Mouse (Mus musculus) ZHBTc4 (cell line): ENCODE data around the gene Syf2.

ENCODE experiments used
- DNase-seq: peaks from one replicate; pipeline ENCODE4 v3.0.0-alpha.2; 2011; ENCODE audit warnings: low read depth, low spot score

Gene Syf2

DNA sequence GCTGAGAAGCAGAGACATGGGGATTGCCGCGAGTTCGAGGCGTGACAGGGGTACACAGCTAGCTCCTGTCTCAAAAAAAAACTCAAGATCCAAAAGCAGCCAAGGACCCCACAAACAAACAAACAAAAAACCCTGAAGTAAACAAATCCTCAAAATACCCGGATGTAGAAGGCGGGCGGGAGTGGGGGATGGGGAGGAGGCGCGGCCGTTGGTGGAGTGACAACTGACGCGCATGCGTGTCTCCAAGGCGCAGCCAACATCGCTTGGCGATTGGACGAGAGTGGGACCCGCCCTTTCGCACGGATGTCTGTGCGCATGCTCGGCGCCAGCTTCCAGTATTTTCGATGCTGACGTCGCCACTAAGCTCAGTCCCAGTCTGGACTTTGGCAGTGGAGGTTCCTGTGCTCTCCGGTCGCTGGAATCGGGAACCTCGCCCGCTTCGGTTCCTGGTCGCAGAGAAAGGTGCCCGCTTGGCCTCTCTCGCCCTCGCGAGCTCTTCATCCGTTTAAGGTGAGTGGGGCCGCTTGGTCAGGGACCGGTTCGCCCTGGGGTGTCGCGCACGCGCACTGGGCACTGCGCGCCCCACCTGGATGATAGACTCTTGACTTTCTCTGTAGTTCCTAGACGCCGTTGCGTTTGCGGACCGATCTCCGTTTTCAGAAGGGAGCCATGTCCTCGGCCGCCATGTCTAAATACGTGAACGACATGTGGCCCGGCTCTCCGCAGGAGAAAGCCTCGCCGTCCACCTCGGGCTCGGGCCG, 7.3 kb upstream of the Syf2 start, which contains the start of gene Rsrp1:
TSS of gene Rsrp1 (plus strand) at position 335 of the 761 bp plus-strand sequence.
- peak; percentile 99 for DNase-seq

DNA sequence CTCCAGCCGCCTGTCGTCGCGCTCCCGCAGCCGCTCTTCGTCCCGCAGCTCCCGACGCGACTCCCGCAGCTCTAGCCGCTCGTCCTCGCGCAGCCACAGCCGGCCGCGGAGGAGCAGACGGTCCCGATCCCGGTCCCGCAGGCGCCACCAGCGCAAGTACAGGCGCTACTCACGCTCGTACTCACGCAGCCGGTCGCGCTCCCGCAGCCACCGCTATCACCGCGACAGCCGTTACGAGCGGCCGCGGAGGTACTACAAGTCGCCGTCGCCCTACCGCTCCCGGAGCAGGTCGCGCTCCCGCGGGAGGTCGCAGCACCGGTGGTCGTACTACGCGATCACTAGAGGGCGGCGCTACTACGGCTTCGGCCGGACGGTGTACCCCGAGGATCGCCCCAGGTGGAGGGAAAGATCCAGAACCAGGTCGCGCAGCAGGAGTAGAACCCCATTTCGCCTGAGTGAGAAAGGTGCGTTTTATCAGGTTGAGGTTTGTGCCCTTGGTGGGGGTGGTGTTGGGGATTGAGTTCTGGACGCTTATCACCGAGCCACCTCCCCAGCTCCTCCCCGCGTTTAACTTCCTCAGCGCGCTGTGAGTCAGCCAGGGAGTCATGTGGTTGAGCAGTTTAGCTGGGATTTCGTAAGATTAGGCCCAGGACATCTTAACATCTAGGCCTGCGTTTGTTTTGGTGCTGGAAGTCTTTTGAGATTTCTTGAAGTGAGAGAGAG, 6.5 kb upstream of the Syf2 start:
- peak; percentile 78 for DNase-seq

DNA sequence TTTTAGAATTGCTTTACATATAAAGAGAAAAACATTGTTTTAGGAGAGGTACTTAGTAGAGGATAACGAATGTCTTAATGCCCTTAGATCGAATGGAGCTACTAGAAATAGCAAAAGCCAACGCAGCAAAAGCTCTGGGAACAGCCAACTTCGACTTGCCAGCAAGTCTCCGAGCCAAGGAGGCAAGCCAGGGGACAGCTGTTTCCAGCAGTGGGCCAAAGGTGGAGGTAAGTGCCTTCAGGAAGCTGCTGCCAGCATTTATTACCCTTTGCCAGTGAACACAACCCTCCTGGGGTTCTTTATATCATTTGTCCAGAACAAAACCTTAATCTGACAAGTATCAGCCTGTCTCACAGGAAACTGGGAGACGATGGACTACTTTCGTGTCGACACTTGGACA, 5.5 kb upstream of the Syf2 start:
- no peak for DNase-seq

DNA sequence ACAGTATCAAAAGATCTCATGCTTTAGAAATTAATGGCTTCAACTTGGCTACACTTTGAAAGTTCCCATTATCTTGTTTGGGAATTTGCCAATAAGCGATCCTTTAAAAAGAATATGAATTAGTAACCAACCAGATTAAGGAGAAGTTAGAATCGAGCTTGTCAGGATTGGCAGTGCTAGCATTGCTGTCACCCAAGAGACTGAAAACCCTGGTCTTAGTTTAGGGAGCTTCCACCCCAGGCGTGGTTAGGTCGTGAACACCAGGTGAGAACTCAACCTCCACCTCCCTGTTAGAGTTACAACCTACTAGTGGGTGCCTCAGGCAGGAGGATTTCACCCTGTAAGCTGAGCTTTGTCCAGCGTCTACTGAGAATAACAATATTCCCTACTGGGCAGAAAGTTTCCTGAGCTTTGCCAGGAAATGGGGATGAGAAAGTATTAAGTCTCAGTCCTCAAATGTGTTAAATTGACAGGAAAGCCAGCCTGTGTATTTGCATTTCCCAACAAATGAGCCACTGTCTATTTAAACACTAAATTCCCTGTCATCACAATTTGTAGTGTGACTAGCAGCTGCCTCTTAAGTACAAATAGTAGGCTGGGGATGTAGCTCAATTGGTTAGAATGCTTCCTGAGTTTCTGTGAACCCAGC, 2.8 kb upstream of the Syf2 start:
- DNase-seq = peak; percentile 31

DNA sequence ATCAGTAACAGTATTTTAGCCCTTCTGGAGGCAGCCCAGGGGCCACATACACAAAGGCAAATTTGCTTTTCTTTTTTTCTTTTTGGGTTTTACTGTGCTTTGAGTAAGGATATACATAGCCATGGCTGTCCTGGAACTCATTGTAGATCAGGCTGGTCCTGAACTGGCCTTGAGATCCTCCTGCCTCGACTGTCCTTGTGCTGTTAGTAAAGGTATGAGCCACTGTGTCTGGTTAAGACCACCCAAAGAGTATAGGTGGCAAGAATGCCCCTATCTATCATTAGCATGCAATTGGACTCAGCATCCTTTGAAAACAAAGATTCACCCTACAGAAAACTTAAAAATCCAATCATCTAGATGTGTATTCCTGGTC, 2.2 kb upstream of the Syf2 start:
- DNase-seq = no peak

DNA sequence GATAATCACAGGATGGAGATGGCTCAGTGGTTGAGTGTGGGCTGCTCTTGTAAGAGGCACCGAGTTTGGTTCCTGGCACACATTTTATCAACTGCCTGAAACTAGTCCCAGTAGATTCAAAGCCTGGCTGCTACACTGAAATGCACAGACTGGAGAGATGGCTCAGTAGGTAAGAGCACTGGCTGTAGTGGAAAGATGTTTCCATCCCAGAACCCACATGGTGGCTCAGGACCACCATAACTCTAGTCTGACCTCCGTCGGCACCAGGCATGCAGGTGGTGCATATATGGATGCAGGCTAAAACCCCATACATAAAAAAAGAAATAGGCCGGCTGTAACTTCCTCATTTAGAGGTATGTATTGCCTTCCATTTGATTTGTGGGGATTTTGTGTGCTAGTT, 1.2 kb upstream of the Syf2 start:
- no peak for DNase-seq

DNA sequence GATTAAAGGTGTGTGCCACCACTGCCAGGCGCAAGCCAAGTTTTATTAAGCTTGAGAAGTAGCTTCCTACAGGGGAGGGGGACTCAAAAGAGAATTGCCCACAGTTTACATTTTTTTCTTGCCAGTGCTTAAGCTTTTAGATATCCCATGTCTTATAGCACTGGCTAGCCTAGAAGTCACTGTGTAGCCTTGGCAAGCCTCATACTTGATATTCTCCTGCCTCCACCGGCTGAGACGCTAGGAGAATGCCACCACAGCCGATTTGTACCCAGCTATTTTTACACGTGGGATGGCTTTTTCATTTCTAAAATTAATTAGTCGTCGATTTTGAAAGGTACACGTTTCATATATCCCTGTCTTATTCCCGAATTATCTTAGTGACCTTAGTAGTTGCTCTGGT, 508 bp upstream of the Syf2 start:
- DNase-seq = no peak

DNA sequence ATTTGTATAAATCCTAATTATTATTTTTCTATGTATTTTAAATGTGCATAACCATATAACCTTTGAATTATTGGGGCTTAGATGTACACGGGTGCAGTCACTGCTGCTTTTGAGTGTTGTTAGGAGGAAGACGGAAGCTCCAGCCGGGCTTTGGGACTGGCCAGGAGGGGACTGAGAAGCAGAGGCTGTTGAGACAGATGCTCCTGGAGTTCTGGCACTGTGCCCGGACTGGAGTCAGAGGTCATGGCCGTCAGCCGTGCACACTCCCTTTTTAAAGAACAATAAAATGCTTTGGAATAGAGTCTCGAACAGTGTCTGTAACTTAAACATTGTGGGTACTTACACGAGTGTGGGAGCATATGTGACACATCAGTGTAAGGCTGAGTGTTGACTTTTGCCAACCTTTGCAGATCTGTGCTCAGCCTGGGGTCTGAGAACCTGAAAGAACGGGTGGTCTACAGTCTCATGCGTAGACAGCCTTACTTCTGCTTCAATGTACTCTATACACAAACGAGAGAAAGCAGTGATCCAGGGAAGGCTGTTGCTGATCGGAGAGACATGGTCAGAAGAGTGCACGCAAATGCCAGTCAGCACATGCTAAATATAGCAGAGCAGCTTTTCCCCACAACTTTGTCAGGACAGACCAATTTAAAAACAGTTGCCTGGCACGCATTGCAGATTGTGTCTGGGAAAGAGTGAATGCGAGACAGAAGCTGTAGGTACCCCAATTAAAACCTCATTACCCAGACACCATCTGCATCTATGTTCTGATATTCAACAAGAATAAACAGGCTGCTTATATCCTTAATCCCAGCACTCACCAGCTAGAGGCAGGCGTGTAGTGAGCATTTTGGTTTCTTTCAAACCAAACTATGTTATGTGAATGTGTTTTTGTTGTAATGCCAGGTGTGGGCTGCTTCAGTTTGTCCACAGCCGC, 6.8 kb downstream of the Syf2 start:
- DNase-seq = no peak

DNA sequence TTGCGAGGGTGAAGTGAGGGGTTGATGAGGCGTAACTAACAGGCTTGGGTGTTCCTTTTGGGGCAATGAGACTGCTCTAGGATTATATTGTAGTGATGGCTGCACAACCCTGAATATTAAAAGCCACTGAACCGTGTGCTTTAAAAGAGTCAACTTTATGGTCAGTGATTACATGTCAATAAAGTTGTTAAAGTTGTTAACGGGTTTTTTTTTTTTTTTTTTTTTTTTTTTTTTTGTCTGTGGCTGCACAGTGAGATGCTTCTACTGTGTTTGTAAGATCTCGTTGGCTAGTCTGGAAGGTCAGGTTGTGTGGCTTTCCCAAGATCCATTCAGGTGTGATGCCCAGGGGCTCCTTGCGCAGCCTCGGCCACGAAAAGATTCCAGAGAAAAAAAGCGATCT, 9.2 kb downstream of the Syf2 start:
- DNase-seq = no peak

DNA sequence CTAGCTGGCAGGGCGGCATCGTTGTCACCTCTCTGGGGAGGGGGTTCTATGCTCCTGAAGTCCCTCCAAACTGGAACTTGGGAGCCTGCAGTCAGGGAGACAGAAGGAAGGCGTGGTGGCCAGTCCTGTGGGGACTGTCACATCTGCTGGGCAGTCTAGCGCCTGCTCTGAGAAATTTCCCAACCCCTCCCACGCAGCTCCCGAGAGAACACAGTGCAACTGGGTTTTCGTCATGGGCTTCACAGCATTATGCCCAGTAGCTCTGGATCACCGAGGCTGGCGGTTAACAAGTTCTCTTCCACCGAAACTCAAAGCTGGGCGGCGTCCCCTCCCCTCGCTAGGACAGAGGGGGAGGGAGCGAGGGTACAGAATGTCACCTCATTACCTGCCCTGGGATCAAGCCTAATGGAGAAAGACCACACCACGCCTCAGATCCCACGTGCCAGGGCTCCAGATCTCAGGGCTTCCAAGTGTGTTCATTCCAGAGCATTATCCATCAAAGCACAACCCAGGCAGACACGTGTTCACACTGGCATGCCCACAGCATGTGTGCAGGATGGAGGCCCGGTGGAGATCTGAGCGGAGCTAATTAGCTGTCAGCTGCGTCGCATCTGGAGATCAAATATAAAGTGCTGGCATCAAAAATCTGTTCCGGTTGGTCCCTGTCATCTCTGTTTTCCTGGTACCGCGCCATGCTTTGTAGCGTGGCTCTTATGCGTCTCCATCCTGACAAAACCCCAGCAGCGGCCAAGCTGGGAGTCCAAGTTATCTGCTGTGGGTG, 13.2 kb downstream of the Syf2 start:
- no peak for DNase-seq

DNA sequence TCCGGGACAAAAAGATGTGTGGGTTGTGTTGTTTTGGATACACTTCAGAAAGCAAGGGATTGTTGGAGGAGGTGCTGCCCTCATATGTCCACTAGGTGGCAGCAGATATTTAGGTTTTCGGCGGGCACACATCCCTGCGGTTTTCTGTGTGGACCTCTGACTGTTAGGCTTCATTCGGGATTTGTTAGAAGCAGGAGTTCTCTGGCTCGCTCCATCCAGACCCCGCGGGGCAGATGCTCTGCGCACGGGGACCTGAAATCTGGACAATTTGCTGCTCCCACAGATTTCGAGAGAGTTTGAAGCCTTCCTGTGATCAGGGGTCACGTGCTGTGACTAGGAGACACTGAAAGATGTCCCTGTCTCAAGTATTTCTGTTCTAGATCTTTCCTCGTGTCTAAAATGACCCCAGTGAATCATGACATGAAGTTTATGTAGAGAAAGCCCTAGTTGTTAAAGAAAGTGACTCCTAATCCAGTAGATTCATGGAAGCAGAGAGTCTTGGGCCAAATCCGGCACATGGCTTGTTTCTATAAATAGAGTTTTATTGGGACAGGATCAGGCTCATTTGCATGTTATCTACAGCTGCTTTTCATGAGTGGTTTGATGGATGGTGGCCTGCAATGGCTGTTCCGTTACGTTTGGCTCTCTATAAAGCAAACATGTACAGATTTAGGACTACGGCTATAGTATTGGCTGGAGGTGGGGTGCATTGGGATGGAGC, 15.5 kb downstream of the Syf2 start:
- peak; percentile 87 for DNase-seq

DNA sequence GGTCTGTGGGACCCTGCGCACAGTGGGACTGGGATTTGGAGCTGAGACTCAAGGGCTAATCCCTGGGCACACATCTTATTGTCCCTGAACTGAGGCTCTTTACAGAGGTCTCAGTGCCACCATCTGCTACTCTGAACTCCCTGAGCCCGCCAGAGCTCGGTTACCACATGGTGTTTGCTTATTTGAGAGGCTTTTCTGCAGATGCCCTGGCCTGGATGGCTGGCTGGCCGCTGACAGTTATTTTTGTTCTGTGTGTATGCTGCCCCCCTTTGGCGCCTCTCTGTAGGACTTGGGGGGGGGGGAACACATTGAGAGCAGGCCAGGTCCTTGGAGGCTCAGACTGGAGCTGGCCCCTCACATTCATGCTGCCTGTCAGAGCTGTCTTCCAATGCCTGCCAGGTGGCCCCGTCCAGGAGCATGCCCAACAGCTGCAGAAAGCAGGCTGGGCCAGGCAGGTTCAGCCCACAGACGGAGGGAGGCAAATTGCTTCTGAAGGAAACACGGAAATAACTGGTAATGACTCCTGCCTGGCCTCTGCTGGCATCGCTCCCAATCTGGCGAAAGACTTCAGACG, 19.9 kb downstream of the Syf2 start:
- no peak for DNase-seq

DNA sequence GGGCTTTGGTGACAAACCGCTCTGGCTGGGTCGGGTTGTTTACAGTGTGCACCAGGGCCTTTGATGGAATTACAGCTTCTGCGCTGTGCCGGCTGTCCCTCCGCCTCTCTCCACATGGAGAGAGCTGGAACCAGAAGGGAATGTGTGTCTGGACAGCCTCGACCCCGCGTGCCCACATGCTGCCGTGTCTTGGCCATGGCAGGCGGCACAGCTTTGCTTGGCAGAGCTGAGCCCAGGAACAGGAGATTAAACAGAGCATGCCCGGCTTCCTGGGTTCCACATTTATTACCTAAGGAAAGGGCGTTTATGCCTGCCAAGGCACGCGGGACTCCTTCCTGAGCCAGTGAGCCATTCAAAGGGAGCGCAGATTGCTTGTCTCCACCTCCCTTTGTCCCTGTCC, 23.8 kb downstream of the Syf2 start:
- DNase-seq = no peak

DNA sequence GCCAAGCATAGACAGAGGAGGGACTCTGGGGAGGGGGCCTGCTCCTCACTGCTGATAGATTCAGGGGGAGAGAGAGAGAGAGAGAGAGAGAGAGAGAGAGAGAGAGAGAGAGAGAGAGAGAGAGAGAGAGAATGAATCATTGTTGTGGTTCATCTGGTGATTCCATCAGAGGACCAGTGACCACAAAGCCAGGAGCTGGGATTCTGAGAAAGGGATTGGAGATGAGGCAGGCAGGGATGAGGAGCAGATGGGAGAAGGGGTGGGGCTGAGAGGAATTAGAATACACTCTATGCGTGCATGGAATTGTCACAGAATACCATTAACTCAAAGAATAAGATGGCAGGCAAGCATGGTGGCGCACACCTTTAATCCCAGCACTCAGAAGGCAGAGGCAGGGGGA, 24.5 kb downstream of the Syf2 start:
- no peak for DNase-seq

DNA sequence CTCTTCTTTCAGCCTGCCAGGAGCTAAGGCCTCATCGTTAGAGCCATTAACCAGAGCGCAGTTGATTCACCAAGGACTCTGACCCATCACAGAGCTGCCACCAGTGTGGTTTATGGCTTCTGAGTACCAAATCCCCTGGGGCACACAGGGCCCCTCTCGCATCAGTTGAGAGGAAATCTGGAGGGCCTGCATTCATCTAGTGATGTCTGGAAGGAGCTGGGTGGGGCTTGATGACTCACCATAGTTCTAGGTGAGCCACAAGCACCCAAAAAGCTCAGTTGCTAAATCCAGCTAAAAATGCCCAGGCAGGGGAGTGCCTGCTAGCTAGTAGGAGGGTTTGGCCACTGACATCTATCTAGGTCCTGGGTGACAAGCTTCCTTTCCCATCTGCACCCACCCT, 25.1 kb downstream of the Syf2 start:
- no peak for DNase-seq

DNA sequence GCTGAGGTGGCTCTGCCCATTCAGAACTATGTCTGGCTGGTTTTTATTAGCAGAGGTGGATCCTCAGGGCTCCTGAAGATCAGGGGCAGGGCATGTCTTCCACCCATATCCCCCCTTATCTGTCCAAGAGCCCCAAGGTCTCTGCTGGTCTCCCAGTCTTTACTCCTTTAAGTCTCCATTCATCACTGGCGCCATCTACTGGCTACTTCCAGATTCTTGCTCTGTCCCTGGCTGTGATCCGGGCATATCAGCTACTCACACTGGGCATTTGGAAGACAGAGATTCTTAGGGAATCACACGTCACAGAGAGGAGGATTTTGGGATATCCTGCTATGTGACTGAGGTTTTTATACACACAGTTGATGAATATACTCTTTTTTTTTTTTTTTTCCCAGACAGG, 25.6 kb downstream of the Syf2 start:
- peak; percentile 84 for DNase-seq

DNA sequence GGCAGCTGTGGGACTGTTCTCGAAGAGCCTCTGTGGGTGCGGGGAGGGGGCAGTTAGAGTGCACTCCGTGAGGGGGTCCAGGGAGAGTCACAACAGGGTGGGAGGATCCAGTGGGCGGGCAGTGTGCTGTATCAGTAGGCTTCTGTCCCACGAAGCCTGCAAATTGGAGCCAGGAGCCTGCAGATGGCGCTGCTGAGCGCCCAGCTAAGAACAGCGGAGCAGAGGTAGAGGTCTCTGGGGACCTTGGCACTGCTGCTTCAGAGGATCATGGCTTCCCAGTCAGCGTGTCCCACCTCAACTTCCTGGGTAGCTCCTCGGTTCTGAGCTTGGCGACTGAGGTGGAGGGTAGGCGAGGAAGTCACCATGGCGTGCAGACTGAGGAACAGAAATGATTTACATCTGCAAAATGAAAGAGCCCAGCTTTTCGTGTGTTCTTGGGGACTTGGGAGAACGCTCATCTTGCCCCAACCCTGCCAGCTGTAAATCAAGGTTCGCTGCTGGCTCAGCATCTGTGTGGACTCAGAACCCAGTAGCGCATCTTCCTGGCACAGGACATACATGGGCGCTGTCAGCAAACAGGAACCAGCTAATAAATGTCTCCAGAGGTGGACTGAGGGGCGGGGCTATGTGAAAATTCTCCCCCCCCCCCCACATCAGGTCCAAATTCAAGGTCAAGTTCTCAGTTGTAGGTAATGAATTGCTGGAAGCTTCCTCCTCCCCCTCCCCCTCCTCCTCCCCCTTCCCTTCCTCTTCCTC, 32.5 kb downstream of the Syf2 start:
- peak; percentile 96 for DNase-seq

DNA sequence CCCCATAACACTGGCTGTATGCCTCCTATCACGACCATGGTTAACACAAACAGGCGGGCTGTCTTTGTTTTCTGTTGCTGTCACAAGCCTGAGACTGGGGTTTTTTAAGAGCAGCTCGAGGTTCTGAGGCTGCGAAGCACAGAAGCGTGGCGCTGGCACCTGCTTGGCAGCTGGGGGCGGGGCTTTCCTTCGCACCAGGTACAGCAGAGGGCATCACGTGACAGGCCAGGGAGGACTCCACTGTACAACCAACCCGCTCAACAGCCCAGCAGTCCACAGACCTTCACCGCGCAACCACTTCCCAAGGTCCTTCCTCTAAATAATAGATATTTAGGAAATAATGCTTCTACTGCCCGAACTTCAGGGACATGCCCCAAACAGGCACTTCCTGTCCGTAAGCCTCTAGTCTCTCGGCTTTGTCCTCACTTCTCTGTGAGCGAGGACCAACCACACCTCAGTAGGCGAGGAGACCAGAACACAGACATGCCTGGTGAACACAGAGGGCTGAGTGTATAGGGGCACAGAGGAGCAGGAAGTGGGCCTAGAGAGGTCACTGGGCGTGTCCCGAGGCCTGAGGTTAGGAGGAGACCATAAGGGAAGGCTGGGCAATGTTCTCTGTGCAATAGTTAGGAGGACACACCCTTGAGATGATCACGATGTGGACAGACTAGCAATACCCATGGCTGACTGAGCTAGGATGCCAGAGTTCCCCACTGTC, 37.3 kb downstream of the Syf2 start:
- no peak for DNase-seq

DNA sequence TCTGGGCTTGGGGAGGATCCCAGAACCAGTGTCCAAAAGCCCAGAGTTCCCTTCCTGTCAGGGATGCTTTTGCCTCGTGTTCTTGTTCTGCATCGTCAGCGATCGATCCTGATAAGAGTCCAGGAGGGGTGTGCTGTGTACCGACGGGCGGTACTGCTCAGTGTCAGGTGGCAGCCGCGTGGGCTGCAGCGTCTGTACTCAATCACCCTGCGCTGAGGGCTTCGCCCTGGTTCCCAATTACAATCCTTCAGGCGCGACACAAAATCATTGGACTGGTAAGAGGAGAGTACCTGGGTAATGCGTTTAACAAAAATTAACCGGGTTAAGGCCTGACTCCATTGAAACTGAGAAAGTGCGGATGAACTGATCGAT, 37.9 kb downstream of the Syf2 start:
- DNase-seq = no peak
